Mouse (Mus musculus) cerebellum, adult 11-12 months (tissue): ENCODE measurements at regions not wholly inside any gene's neighbourhood (a gene's known extent, or its start where the extent isn't known, plus 50 kb on each side); places are given as distances from the start of the nearest gene placed in this dataset.

Experiments
- DNase-seq: peaks from one replicate; pipeline ENCODE4 v3.0.0; 2022

- no peak for DNase-seq
These were observed 59.8 kb downstream of the Sox3 start for GRCm38 (mm10) chrX:60833456-60833855.

GRCm38 (mm10) chrX:60831330-60832027 is 61.8 kb downstream of the Sox3 start:
- DNase-seq: no peak

GRCm38 (mm10) chrX:60825181-60826080 is 67.8 kb downstream of the Sox3 start:
- peak; percentile 2 for DNase-seq

- no peak for DNase-seq
These were observed 94.7 kb downstream of the Sox3 start for GRCm38 (mm10) chrX:60798567-60798966.

- no peak for DNase-seq
These were observed 112.5 kb downstream of the Sox3 start for GRCm38 (mm10) chrX:60780766-60781165.

GRCm38 (mm10) chrX:60780161-60780560 is 113.1 kb downstream of the Sox3 start:
- no peak for DNase-seq

- no peak for DNase-seq
These were observed 119.6 kb downstream of the Sox3 start for GRCm38 (mm10) chrX:60773645-60774044.

GRCm38 (mm10) chrX:60772439-60772838 is 120.8 kb downstream of the Sox3 start:
- DNase-seq: no peak

GRCm38 (mm10) chrX:60750456-60750855 is 142.8 kb downstream of the Sox3 start:
- no peak for DNase-seq

GRCm38 (mm10) chrX:60743971-60744370 is 149.3 kb downstream of the Sox3 start:
- no peak for DNase-seq

- DNase-seq: no peak
These were observed 150.1 kb downstream of the Sox3 start for GRCm38 (mm10) chrX:60743020-60743707.

- no peak for DNase-seq
These were observed 127.1 kb upstream of the Atp11c start for GRCm38 (mm10) chrX:60719428-60720151.

- no peak for DNase-seq
These were observed 126.3 kb upstream of the Atp11c start for GRCm38 (mm10) chrX:60718794-60719193.

- no peak for DNase-seq
These were observed 125.8 kb upstream of the Atp11c start for GRCm38 (mm10) chrX:60718156-60718769.

GRCm38 (mm10) chrX:60681036-60681706 is 88.7 kb upstream of the Atp11c start:
- no peak for DNase-seq

- no peak for DNase-seq
These were observed 52.3 kb upstream of the Atp11c start for GRCm38 (mm10) chrX:60644726-60645318.
